Mouse (Mus musculus) retina, embryonic 14.5 days (tissue): ENCODE data around the gene Aldh5a1.
A peak's percentile ranks its signal among the peaks of the same experiment; 100 is the strongest.
"Not testable (repeated sequence)": the region's sequence is repeated elsewhere in the genome, so short reads cannot be mapped to it uniquely, and the experiment has no call there.

Experiments
- DNase-seq: peaks from one replicate; pipeline ENCODE4 v3.0.0-alpha.2; 2015; ENCODE audit warnings: low spot score

The Aldh5a1 gene

DNA sequence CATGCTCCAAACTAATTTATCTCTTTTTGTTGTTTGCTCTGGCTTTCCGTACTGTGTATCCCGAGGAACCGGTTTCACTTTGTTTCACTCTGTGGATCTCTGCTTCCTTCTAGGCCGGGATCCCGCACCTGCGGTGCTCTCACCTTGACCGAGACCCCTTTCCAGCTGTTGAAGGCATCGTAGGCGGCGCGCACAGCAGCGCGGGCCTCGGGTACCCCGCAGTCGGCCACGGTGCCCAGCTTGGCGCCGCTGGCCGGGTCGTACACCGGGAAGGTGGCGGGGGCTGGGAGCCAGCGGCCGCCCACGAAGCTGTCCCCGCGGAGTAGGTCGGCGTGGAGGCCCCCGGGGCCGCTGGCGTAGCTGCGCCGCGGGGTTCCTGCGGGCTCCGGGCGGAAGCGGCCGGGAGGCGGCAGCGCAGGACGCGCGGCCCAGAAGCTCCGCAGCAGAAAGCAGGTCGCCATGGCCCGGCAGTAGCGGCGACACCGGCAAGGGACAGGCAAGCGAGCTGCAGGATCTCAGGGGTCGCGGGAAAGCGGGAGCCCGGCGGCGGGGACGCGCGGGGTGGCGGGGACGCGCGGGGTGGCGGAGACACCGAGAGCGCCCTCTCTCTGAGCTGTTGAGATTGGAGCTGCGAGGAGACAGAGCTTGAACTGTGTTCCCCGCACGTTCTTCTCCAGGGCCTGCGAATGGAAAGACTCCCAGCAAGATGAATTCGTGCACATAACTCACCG, at the start of gene Aldh5a1:
Gene Aldh5a1 (minus strand): TSS at position 554 of the 731 bp plus-strand sequence.
- DNase-seq = peak; percentile 84

DNA sequence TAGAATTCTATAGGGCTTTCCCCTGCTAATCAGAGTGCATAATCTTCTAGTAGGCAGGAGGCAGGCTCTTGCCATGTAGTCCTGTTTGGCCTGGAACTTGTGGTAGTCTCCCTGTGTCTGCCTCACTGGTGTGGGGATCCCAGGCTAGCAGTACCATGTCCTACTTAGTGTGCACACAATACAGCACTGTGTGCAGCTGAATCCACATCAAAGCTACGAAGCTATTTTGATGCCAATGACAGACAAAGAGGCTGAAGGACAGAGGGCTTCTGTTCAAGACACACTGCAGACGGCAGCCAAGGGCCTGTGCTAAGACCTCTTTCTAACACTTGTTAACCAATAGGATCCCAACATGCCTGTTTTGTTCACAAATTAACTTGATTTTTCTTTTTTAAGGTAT, 48.0 kb upstream of the Aldh5a1 start:
- DNase-seq = no peak

DNA sequence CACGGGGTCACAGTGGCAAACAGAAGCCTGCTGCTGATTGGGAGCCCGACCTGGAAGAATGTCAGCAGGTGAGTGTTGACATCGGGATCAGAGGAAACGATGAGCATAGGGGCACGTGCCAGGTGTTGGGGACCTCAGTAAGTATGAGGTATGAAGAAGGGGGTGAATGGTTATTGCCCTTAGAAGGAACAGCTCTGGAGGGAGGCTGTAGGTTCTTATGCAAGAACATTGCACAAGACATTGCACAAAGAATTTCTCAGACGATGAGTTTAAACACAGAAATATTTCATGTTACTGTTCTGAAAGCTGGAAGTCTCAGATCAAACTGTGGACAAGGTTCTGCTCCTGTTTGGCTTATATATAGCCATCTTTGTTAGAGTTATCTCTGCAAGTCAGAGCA, 43.6 kb upstream of the Aldh5a1 start:
- DNase-seq = no peak

DNA sequence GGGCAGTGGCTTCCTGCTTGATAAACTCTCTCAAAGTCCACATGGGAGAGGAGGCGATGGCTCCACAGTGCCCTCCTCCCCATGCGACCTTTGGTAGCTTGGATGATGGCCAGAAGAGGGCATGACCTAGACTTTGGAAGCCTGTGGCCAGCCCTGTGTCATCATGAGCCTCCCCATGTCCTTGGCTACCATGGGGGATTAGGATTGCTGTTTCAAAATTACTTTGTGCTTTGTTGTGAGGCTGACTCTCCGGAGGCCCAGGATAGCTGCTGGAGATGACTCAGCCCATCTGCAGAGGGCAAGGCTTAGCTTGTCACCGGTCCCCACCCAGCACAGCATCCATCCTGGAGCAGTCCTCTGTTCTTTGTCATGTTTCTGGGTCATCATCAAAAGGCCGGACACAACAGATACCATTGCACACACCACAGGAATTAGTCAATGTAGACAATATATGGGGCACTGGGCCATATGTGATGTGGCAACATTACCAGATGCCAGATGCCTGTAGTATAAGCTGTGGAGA, 40.4 kb upstream of the Aldh5a1 start:
- DNase-seq = no peak

DNA sequence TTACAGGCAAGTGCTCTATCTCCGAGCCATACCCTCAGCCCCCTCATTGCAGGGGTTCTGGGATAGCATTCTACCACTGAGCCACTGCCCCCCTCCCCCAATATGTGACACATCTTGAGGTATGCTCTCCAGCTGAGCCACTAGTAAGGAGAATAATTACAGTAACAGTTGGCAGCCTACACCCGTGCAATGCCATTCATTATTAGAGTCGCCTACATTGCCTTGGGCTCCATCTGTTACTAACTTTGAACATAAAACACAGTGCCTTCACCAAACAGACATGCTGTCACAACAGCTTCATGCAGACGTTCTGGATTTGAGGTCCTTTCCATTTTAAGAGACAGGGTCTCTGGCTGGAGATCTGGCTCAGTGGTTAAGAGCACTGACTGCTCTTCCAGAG, 38.9 kb upstream of the Aldh5a1 start:
- peak; percentile 13 for DNase-seq

DNA sequence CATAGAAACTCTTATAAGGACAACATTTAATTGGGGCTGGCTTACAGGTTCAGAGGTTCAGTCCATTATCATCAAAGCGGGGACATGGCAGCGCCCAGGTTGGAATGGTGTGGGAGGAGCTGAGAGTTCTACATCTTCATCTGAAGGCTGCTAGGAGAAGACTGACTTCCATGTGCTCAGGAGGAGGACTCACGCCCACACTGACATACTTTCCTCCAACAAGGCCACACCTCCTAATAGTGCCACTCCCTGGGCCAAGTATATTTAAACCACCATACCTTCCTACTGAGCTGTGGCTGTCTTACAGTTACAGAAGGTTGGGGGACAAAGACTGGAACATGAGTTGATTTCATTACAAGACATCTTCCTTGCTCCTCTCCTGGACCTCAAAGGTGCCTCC, 34.3 kb upstream of the Aldh5a1 start:
- DNase-seq = not testable (repeated sequence)

DNA sequence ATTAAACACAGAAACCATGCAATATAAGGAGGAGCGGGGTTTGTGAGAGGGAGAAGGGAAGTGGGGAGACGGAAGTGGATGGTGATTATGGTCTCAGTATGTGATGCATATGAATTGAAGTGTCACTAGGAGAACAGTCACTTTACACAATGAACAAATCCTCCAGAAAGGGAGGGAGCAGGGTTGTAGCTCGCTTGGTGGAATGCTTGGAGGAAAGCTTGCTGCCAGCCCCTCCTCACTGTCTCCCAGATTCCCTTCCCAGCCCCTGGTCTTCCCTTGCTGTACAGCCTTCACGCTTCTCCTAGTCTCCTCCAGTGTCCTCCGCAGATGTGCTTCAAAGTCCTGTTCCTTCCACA, 28.4 kb upstream of the Aldh5a1 start:
- peak; percentile 13 for DNase-seq

DNA sequence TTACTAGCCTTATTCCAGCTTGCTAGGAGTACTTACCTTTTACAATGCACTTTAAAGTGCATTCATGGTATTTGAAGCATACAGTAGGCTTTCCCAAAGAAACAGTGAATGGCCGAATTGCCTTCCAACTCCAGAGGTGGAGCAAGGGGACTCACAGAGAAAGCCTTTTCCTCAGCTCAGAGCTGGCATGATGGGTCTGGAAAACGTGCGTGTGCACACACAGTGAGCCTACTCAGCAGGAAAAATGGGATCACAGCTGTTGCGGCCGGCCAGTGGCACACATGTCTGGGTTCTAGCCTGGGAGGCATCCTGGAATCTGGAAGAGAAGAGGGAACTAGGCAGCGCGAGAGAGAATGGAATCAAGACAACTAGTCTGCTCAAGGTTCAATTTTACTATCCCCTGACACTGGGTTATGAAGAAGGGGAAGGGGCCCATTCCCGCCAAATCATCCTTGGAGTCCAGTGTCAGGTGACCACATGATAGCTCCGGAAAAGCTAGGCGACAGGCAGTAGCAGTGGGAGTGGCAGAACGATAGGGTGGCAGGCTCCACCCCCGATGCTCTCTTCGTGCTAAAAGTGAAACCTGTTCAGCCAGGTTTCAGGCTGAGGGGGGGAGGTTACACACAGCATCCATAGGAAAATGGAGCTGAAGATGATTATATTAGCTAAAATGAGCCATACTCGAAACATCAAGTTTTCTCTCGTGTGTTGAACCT, 27.8 kb upstream of the Aldh5a1 start:
- peak; percentile 45 for DNase-seq

DNA sequence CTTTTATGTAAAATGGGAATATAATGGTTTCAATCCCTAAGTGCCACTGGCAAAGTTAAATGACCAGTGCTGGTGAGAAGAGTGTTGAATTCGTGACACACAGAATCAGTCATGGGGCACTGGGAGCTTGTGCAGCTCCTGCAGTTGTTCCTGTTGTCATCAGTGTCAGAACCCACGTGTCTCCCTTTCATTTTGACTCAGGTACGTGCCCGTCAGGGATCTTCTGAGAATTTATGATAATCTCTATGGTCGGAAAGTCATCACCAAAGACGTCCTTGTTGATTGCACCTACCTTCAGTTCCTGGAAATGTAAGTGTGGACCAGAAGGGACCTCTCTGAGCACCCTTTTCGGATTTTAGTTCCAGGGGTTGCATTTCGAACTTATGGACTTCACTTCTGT, 24.7 kb upstream of the Aldh5a1 start:
- DNase-seq = no peak

DNA sequence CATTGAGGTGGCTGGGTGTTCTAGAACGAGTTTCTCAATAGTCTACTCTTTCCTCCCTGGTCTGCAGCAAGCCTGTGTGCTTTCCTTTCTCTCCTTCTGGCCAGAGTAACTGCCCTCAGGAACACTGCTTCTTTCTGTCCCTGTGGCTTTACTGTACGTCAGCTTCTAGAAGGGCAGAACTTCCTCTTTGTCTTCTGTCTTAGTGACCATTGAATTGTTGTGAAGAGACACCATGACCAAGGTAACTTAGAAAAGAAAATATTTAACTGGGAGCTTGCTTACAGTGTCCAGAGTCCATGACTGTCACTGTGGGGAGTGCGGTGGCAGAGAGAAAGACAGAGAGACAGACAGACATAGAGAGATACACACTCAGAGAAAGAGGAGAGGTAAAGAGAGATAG, 22.6 kb upstream of the Aldh5a1 start:
- DNase-seq = no peak

DNA sequence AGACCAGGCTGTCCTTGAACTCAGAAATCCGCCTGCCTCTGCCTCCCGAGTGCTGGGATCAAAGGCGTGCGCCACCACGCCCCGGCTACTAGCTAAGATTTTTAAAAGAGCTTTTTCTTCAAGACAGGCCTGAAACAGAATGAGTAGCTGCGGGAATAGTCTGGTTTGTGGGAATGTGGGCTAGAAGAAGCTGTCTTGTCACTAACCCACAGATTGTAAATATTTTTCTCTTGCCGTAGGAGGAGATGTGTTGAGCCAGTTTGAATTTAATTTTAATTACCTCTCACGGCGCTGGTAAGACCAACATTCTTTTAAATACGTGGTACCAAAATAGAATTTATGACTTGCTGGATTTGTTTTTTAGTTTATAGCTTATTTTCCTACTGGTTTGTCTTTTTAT, 21.2 kb upstream of the Aldh5a1 start:
- no peak for DNase-seq

DNA sequence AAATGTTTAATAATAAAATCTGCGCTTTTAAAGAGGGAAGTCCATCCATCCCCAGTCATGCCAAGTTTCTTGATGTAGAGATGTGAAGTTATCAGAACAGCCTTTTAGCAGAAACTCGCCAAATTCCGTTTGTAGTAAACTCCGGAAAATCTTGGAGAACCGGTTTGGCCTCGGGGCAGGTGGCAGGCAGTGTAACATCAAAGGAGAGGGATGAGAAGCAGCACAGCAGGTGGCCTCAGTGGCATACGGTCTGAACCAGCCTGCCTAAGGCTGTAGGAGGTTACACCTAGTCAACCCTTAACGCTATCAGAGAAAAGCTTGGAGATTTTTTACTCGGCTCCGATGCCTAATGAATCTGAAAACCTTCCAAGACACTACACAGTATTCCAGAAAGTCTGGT, 18.0 kb upstream of the Aldh5a1 start:
- DNase-seq = no peak

DNA sequence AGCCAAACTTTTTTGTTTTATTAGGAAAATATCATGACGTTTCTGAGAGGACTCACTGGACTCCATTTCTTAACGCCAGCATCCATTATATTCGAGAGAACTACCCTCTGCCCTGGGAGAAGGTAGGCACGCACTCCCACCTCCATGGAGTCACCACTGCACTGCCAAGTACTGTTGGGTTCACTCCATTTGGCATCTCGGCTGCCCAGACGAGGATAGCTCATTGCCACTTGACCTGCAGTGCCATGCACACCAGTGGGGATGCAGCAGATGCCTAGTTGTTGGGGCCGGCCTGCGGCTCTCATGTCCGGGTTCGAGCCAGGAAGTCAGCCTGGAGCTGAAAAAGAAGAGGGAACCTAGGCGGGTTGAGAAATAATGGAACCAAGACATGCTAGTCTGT, 17.6 kb upstream of the Aldh5a1 start:
- no peak for DNase-seq

DNA sequence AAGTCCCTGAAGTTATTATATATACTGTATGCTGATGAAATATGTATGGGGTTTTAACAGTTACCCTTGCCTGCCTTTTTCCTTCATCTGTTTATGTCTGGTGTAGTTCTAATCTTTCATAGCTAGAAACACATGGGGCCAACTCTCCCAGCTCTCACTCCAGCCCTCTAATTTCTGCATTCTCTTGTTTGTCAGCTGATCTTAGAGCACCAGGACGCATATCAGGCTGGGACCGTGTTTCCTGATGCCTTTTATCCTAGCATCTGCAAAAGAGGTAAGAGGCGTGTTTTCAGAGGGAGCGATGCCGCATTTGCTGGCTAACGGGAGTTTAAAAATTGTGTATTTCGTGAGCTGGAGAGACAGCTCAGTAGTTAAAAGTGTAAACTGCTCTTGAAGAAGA, 15.2 kb upstream of the Aldh5a1 start:
- no peak for DNase-seq

DNA sequence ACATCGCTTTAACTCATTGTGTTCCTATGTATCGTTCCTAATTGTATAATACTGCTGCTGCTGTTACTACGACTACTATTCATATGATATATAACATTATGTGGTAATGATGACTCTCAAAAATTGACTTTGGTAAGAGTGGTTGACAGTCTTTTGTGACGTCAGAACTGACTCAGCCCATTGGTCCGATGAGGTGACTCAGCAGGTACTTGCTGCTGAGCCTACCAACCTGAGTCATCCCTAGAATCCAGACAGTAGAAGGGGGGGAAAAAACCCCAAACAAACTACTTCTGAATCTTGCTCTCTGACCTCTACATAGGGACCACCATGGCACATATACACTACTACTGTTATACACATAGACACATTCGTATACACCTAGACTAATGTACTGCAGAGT, 11.4 kb upstream of the Aldh5a1 start:
- DNase-seq = no peak

DNA sequence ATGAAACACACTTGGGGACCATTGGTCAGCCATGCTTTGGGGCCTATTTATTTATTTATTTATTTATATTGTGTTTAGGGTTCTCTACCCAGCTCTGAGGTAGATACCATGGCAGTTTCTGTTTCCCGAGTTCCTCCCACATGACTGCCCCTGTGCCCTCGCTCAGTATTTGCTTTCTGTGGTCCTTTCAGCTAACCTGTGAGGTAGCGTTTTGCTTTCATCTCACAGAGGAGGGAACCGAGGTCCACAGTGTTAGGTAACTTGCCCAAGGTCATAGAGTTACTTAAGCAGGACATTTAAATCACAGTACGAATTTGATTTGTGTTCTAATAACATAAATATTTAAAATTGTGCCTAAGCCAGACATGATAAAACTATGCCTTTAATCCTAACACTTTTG, 9.7 kb upstream of the Aldh5a1 start:
- DNase-seq = no peak

DNA sequence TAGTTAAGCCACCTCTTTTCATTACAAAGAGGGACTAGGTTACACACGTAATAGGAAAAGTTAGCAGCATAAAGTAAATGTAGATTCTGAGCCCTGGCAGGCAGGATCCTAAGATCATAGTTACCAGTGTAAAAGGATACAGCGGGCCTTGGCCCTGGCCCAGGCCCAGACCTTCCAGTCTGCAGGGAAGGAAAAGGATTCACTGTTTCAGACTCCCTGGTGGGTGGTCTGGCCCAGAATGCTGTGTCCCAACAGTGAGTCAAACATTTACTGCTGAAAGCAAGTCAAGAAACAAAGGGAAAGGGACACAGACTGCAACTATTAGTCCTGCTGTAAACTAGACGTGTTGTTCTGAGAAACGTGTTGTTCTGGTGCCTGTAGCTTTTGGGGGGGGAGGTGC, 8.1 kb upstream of the Aldh5a1 start:
- DNase-seq = peak; percentile 31

DNA sequence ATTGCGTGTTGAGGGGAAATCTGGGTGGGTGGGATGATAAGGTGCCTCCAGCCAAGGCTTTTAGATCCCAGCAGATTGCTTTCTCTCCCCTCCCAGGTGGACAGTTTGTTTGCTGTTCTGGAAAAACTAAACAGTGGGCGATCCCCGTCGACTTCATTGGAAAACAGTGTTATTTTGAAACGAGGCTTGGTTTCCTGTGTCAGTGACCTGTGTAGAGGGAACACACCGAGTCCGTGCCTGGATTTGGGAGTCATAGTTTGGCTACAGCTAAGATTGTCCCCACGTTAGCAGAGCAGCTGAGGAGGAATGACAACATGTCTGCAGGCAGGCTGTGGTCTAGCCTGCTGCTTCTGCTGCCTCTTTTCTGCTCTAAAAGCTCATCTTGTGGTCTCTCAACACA, 5.8 kb upstream of the Aldh5a1 start:
- no peak for DNase-seq

DNA sequence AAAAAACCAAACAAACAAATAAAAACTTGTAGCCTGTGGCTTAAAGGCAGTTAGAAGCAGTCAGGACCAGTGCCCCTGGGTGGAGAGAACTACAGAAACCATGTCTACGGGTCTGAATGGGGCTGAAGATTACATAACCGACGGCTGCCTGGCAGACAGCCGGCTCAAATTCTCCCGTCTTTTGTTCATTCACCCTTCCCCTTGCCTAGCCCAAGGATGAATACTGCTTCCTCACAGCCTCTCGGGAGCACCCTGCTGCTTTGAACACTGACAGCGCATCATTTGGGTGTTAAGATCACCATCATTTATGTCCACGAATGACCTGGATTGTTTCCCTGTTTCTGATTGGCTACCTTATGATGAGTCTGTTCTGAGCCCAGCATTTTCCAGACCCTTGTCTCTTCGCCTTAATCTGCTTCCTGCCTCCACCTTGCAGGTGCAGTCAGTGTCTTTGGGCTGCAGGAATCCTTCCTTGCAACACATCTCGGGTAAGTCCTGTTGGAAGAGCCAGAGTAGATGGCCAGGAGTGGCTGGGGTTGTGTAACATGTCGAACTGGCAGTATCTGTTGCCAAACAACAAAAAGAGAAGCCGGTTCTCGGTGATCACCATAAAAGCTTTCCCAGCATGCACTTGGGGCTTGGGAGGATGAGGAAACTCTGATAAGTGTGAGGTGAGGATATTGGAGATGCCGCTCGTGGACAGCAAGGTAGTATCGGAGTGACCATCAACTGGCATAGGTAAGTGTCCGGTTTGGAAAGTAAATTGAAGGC, 5.2 kb upstream of the Aldh5a1 start, which contains the start of gene Gpld1:
Gene Gpld1 (plus strand): TSS at position 641 of the 771 bp plus-strand sequence.
- no peak for DNase-seq

DNA sequence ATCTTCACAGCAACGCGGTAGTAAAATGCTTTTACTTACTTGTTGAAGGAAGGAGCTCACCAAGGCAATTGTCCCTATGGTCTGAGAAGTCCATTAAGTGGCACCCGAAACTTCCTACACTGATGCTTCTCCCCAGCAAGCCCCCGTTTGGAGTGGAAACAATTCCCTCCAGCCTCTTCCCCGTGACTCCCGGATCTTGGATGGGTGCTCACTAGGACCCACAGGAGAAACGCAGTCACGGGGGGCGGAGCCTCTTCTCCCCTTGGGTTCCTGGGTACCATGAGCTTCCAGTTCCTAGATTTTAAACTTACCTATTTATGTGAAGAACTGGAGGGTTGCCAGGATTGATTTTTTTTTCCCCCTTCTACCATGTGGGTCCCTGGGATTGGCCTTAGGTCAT, 2.0 kb upstream of the Aldh5a1 start:
- no peak for DNase-seq

DNA sequence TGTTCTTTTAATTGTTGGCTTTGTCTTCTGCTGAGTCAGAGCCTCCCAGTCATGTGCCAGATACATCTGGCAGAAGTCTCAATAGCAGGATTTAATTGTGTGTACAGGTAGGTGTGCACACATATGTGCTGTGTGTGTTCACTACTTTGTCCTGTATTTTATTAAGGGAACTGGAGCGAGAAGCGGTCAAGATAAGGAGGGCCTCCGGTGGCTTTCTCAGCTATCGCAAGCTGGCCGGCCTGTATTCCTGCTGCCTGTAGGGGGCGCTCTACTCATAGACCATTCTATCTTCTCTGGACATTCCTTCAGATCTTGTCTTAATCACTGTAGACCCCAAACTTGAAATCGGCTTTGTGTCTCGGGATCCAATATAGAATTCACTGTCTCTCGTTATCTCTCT, 1.2 kb upstream of the Aldh5a1 start:
- DNase-seq = peak; percentile 83

DNA sequence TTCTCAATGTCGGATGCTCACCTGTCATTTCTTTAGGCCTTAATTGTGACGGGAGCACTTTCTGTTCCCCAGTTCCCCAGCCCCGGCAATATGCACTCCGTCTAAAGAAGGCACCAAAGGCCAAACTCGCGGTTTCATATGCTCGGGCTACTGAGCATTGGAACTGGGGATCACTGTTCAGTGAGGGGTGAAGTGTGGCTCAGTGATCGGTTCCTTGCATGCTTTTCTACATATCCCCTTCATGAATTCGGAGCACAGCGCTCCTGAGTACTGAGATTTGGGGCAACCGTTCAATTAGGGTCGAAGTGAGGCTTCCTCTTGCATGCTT, 342 bp upstream of the Aldh5a1 start:
- no peak for DNase-seq

DNA sequence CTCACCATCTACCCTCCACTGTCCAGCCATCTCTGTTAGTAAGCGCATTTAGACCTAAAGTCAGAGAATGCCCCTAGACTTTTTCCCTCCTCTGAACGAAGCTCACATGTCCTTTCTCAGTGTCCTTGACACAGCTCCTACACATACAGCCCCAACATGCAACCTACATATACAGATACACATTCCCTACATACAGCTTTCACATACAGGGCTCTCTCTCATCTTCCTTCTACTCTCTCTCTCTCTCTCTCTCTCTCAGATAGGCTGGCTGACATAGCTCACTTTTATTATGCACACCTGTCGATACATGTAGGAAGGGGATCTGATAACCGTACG, 721 bp downstream of the Aldh5a1 start:
- no peak for DNase-seq
